Mouse (Mus musculus) frontal cortex, adult (tissue): ENCODE measurements at regions not wholly inside any gene's neighbourhood (a gene's known extent, or its start where the extent isn't known, plus 50 kb on each side); places are given as distances from the start of the nearest gene placed in this dataset.
A peak's percentile ranks its signal among the peaks of the same experiment; 100 is the strongest.

ENCODE experiments used
- ATAC-seq: cut with Nextera tagmentation; 2 replicates; pipeline ENCODE4 v1.9.2; 2017; ENCODE audit warnings: mild to moderate bottlenecking, moderate library complexity, mixed read lengths; ENCODE audit not compliant: low TSS enrichment

GRCm38 (mm10) chr9:83059083-83059482 is 83.8 kb upstream of the Phip start:
- ATAC-seq: no peak

DNA sequence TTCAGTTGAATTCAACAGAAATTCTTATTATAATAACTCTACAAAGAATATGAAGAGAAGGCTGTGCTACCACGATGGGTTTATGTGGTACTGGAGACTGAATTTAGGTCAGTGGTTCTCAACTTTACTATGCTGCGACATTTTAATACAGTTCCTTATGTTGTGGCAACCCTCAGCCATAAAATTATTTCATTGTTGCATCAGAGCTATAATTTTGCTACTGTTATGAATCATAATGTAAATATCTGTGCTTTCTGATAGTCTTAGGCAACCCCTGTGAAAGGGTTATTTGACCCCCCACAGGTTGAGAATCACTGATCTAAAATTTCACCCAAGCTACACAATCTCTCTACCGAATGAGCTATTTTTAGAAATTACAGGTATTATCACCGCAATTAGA is 80.9 kb upstream of the Phip start:
- ATAC-seq: no peak

DNA sequence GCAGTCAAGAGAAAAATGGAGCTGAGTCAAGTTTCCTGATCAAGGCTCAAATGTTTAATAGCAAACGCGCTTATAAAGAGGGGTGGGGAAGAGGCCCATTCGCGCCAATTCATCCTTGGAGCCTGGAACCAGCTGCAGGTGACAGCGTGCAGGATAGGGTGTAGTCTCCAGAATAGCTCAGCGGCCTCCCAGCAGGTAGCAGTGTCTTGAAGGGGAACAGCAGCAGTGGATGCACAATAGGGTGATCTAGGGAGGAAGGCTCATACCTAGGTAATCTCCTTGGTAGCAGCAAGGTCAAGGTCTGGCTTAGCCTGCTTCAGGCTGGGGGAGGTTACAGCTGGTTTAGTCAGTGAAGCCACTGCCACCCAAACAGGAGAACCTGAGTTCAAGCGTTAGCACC is 76.3 kb upstream of the Phip start:
- ATAC-seq: no peak

DNA sequence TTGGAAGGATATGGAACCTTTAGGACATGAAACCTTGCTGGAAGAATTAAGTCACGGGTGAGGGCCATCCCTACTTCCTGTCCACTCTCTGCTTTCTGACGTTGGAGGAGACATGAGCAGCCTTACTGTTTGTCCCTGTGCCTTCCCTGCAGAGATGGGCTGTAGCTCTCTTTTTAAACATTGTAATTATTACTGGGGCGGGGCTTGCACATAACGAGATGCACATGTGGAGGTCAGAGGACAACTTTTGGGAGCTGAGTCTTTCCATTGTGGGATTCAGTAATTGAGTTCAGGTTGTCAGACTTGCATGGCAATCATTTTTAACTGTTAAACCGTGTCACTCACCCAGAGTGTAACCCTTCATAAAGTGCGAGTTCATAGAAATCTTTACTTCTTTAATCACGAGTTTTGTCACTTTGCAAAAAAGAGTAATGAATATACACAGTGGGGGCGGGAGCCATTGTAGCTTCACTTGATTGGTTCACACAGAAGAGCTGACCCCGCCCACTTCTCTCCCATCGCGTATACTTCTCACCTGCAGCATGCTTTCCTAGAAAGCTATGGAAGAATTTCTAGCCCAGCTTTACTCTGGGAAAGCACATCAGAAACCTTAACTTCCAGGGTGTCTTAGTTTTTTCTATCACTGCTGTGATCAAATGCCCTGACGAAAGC is 72.4 kb upstream of the Phip start:
- no peak for ATAC-seq

- no peak for ATAC-seq
Measured at GRCm38 (mm10) chr9:83046035-83046434, 70.7 kb upstream of the Phip start.

GRCm38 (mm10) chr9:83043790-83044189 is 68.5 kb upstream of the Phip start:
- ATAC-seq: no peak

DNA sequence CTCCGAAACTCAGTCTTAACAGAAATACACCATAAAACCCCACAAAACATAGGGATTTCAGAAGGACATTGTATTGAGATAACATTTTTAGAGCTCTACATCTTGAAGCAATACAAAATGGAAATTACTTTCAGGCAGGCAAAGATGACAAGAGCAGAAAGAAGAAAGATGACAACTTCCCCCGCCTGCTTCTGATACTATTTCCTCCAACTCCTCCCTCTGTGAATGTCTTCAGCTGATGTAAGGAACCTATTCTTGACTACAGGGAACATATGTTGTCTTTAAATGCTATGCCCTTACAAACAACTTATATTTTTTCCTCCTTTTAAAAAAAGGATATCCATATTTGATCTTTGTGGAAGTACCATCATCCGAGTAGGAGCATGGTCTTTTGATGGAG is 66.0 kb upstream of the Phip start:
- ATAC-seq: peak; percentile 92

- ATAC-seq: no peak
Measured at GRCm38 (mm10) chr9:83040686-83041085, 65.4 kb upstream of the Phip start.

DNA sequence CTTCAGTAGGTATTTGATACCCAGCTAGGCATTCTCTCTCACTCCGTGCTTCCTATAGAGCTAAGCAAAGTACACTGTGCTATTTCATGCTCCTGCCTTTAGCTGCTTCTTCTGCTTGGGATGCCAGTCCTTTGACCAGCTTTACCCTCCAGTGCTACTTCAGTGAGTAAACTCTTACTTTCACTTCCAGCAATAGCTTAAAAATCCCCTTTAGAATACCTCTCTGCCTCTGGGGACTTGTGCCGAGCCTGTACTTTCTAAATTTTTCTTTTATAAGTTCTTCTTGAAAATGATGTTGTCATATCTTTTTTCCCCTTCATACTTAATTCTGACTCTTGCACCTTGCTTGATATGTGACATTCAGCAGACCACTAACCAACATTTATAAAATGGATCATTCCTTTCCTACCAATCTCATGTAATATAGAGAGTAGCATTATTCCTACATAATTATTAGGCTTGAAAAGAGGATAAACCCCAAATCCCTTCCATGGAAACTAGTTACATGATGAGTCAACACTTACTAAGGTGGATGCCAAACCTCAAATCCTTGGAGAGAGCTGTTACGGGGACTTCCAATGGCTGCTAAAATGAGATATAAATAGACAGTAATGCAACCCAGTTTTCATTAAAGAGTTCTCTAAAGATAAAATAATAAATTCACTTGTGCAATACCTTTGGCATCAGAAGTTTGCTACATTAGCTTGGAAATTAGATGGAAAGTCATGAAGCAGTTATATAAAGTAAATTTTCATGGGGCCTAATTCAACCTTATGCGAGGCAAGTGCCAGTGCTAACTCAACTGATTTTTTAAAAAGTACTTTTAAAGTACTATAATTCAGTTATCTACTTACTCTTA is 62.2 kb upstream of the Phip start:
- no peak for ATAC-seq
